Mouse (Mus musculus): ENCODE measurements at regions not wholly inside any gene's neighbourhood (a gene's known extent, or its start where the extent isn't known, plus 50 kb on each side); places are given as distances from the start of the nearest gene placed in this dataset.

DNA sequence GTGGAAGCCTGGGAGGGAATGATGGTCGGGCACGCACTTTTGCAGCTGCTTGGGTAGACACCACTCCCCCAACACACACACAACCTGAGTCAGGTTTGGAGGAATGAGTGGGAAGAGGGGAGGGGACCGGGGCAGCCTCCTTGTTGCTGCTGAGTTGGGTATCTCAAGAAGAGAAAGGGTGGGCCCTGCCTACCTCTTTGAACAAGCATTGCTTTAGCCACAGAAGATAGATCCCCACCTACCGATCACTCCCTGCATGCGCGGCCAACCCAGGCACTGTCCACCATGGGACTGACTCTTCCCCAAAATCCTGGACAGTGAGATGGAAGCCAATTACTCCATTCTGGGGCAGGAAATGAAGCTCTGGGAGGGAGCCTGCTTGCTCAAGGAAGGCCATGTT, 243.2 kb downstream of the Cbln1 start:
- no peak overlapping the region for H3K4me3 ChIP-seq
- no peaks in the 10 kb centered on the region for H3K9me3 ChIP-seq (replicated peaks)
- no peak overlapping the region for H3K9ac ChIP-seq
- 98% methylated on average over 6 of the region's 6 CpGs for WGBS
- ATAC-seq: no peak
- no peak overlapping the region for H3K27ac ChIP-seq
- H3K36me3 ChIP-seq (ENCODE audit: poor library complexity, severe bottlenecking): no peaks in the 10 kb centered on the region
- H3K4me2 ChIP-seq: no peak overlapping the region
- peaks cover 42% of the 10 kb centered on the region for H3K4me1 ChIP-seq
- H3K27me3 ChIP-seq: no peaks in the 10 kb centered on the region

DNA sequence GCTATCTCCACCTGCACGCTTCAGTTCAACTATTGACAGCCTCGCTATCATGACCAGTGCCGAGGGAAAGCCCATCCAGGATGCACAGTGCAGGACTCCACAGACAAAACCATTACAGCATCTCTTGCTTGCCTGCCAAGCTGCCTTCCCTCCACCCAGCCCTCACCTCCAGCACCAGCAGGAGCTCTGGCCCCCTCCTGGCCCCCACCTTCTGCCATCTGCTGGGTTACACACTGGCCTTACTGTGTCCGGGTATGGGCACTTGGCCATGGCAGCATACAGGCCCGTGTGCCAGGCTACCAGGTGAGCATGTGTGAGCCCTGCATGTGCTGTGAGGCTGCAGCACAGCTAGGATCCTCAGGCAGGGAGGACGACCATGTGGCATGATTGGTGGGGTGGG, 243.6 kb downstream of the Cbln1 start:
- WGBS: 88% methylated on average over 6 of the region's 6 CpGs

DNA sequence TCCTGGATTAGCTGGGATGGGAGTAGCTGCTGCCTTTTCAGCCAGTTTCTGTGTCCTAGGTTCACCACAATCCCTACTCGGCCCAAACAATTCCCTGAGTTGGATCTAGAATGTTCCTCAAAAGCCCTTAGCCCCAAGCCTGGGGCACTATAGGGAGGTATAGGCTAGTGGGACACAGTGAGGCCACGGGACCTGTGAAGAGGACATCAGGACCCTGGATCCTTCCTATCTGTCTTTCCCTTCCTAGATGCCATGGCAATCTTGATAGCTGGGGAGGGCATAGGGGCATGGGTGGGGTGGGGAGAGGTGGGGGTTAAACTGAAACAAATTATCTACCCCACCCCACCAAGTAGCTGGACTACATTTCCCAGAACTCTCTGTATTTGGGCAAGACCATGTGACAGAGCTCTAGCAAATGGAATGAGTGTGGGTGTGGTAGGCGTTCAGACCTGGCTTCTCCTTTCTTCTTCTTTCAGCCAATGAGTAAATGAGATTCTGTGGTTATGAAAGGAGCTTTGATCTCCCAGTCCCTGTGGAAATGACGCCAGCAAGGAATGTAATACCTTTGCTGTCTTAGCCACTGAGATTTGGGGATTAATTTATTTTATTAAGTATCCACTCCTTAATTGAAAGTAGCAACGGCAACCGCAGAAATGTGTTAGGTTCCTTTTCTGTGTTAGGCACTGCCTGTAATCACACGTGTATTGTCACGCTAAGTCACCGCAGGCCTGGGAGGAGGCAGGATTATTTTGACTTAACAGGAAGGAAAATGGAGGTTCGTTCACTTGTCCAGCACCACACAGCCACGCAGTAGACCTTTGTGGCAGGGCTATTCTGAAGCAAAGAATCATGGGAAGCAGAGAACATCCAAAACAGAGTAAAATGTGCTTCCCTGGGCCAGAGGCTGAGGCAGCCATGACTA, 246.6 kb downstream of the Cbln1 start:
- peaks cover 8% of the 10 kb centered on the region for H3K4me1 ChIP-seq
- no peaks in the 10 kb centered on the region for H3K9me3 ChIP-seq (replicated peaks)
- no peak overlapping the region for H3K9ac ChIP-seq
- WGBS: 67% methylated on average over 11 of the region's 11 CpGs
- no peaks in the 10 kb centered on the region for H3K36me3 ChIP-seq (ENCODE audit: poor library complexity, severe bottlenecking)
- no peaks in the 10 kb centered on the region for H3K27me3 ChIP-seq
- no peak overlapping the region for H3K4me2 ChIP-seq
- H3K27ac ChIP-seq: no peak overlapping the region
- no peak overlapping the region for H3K4me3 ChIP-seq
- peak; percentile 82 for ATAC-seq

More for the DNA sequence above, 243.6 kb downstream of the Cbln1 start:
- no peaks in the 10 kb centered on the region for H3K27me3 ChIP-seq
- no peak overlapping the region for H3K4me3 ChIP-seq
- no peak overlapping the region for H3K9ac ChIP-seq
- H3K4me2 ChIP-seq: no peak overlapping the region
- H3K9me3 ChIP-seq (replicated peaks): no peaks in the 10 kb centered on the region
- no peak overlapping the region for H3K27ac ChIP-seq
- H3K36me3 ChIP-seq (ENCODE audit: poor library complexity, severe bottlenecking): no peaks in the 10 kb centered on the region
- H3K4me1 ChIP-seq: peaks cover 38% of the 10 kb centered on the region
- no peak for ATAC-seq

DNA sequence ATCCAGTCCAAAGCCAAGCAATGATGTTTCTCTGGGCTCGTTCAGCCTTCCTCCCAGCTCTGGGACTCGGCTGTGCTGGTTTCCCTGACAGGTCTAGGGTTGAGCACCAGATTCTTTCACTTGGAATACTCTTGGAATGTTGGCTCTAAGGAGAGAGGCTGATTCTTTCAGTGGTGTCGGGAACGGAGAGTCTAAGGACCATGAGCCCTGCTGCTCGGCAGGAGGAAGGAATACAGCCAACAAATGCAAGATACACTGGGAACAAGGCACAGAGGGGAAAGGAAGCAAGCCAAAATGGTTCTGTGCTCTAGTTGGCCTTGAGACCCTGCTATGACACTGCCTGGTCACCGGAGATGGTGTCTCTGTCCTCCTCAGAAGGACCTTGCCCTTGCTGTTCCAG, 251.8 kb downstream of the Cbln1 start:
- 74% methylated on average over 6 of the region's 6 CpGs for WGBS
- H3K9ac ChIP-seq: no peak overlapping the region
- H3K9me3 ChIP-seq (replicated peaks): no peaks in the 10 kb centered on the region
- H3K27ac ChIP-seq: no peak overlapping the region
- H3K36me3 ChIP-seq (ENCODE audit: poor library complexity, severe bottlenecking): no peaks in the 10 kb centered on the region
- H3K27me3 ChIP-seq: peaks cover 16% of the 10 kb centered on the region
- H3K4me2 ChIP-seq: no peak overlapping the region
- H3K4me3 ChIP-seq: no peak overlapping the region
- H3K4me1 ChIP-seq: peaks cover 4% of the 10 kb centered on the region; the same call in 1 of the 2 replicates
- ATAC-seq: no peak

DNA sequence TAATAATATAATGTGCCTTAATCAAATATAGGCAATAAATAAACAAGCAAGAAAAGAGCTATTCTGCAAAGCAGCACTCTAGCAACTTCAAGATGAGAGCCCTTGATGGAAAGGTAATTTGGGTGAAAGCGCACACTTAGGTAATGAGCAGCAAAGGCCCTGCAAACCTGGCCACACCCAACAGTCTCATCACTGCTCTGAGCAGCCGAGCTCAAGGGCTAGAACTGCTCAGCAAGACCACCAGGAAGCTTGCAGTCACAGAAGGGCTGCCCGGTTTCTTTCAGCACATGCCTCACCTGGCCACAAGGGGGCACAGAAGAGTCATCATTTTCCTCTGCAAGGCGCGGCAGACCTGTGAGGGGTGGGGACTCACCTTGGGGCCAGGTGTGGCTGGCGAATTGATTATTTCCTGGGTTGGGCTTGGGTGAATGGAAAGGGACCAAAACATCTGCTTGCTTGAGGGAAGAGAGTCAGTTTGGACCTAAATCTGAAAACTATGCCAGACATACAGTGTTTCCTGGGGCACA, 253.4 kb downstream of the Cbln1 start:
- 18% methylated on average over 6 of the region's 6 CpGs for WGBS
- Histone ChIP-seq H3K36me3 (ENCODE audit: poor library complexity, severe bottlenecking) (no peaks in the 10 kb centered on the region), H3K27ac (no peak overlapping the region), H3K4me2 (no peak overlapping the region), H3K4me3 (no peak overlapping the region), H3K9me3 (replicated peaks) (no peaks in the 10 kb centered on the region), H3K4me1 (peaks cover 4% of the 10 kb centered on the region; the same call in 1 of the 2 replicates), H3K27me3 (peaks cover 16% of the 10 kb centered on the region), H3K9ac (no peak overlapping the region)
- ATAC-seq: peak; percentile 43; the same call in 1 of the 2 replicates

DNA sequence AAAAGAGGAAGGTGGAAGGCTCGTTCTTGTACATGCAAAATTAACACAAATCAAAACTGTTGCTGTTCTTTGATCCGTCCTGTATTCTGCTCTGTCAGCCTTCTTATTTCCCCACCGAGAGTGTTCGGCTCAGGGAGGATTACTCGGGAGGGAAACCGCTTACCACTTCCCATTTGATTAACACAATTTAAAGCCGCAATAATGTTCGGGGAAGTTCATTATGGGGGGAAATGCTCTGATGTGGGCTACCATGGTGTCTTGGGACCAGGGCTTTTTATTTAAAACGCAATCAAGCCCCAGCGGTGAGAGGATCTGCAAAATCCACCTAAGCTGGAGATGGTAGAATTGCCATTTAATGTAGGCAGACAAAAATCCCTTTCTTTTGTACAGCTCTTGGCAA, 257.4 kb downstream of the Cbln1 start:
- WGBS: 50% methylated on average over 10 of the region's 10 CpGs

DNA sequence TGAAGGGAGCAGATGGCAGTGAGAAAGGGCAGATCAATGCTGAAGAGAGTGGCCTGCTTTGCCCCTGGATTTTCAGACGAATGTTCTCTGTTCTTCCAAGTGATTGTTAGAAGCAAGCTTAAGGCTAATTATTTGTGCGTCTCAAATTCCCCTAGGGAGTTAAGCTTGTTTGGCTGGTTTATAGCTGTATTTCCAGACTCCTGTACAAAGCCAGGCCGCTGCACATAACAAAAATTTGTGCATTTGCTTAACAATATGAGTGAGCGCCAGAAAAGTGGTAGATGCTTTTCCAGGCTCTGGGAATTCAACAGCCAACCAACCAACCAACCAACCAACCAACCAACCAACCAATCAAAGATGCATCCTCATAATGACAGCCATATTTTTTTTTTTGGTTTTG, 261.9 kb downstream of the Cbln1 start:
- Histone ChIP-seq H3K9ac (no peak overlapping the region), H3K9me3 (replicated peaks) (no peaks in the 10 kb centered on the region), H3K27ac (no peak overlapping the region), H3K4me1 (no peaks in the 10 kb centered on the region), H3K4me3 (no peak overlapping the region), H3K4me2 (no peak overlapping the region), H3K27me3 (0 out of 2 replicates have a peak, but pooled peaks cover 4% of the 10 kb centered on the region), H3K36me3 (ENCODE audit: poor library complexity, severe bottlenecking) (no peaks in the 10 kb centered on the region)
- no peak for ATAC-seq
- 48% methylated on average over 4 of the region's 4 CpGs for WGBS

More for the DNA sequence above, 257.4 kb downstream of the Cbln1 start:
- no peak overlapping the region for H3K4me2 ChIP-seq
- H3K27ac ChIP-seq: no peak overlapping the region
- no peak overlapping the region for H3K4me3 ChIP-seq
- no peaks in the 10 kb centered on the region for H3K36me3 ChIP-seq (ENCODE audit: poor library complexity, severe bottlenecking)
- no peaks in the 10 kb centered on the region for H3K9me3 ChIP-seq (replicated peaks)
- peaks cover 20% of the 10 kb centered on the region for H3K27me3 ChIP-seq
- ATAC-seq: no peak
- H3K4me1 ChIP-seq: peaks cover 4% of the 10 kb centered on the region; the same call in 1 of the 2 replicates
- no peak overlapping the region for H3K9ac ChIP-seq

DNA sequence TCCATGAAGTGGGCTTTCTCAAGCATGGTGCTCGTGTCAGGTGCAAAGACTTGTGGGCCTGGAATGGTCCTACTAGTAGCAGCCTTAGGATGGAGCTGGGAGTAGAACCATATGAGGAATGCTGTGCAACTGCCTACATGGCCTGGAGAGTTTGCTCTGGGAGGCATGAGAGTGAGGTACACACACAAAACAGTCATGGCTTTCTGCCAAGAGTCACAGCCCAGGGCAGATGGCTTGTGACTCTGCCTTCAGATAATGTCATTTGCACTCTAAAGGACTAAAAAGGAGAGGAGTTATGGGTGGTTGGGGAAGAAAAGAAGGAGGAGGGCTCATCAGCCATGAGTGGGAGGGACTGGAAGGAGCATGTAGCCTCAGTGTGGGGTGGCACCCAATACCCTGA, 263.1 kb downstream of the Cbln1 start:
- Histone ChIP-seq H3K4me2 (no peak overlapping the region), H3K27ac (no peak overlapping the region), H3K4me1 (no peaks in the 10 kb centered on the region), H3K27me3 (0 out of 2 replicates have a peak, but pooled peaks cover 4% of the 10 kb centered on the region), H3K36me3 (ENCODE audit: poor library complexity, severe bottlenecking) (no peaks in the 10 kb centered on the region), H3K9me3 (replicated peaks) (no peaks in the 10 kb centered on the region), H3K4me3 (no peak overlapping the region), H3K9ac (no peak overlapping the region)
- WGBS: 86% methylated on average over 1 of the region's 1 CpGs
- ATAC-seq: no peak

DNA sequence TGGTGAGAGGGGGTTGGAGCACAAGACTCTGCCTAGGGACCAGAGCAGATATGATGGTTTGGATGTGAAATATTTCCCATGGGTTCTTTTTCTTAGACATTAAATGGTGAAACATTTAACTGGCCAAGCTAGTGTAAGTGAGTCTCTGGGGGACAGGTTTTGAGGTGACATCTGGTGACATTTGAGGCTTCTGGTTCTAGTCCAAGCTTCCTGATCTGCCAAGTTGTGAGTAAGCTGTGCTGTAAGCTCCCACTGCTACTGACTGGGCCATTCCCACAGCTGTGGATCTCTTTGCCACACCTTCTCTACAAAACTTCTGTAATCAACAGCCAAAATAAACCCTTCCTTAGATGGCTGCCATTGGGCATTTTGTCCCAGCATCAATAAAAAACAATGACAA, 264.4 kb downstream of the Cbln1 start:
- no peak for ATAC-seq
- Histone ChIP-seq H3K27ac (no peak overlapping the region), H3K9ac (no peak overlapping the region)

DNA sequence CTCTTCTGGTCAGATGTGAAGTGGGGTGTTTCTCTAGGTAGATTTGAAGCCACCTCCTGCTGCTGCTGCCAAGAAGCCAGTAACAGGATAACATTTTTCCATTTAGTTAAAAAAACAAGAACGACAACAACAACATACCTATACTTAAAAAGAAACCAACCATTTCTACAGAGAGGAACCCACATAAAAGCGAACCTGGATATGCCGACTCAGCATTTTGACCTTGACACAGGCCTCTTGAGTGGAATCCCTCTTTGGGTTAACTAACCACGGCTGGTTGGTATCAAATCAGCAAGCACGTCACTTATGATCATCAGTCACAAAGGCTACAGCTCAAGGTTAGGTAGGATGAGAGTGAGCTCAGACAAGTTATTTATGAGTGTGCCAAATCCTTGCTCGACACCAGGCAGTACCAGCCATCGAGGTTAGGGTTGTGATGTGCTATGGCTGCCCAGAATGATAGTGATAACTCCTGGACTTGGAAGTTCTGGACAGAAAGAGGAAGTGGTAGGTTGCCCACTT, 269.7 kb downstream of the Cbln1 start:
- H3K9me3 ChIP-seq (replicated peaks): no peaks in the 10 kb centered on the region
- no peak overlapping the region for H3K4me3 ChIP-seq
- peaks cover 11% of the 10 kb centered on the region; the same call in 1 of the 2 replicates for H3K27me3 ChIP-seq
- no peak overlapping the region for H3K27ac ChIP-seq
- no peak overlapping the region for H3K9ac ChIP-seq
- 89% methylated on average over 7 of the region's 7 CpGs for WGBS
- no peaks in the 10 kb centered on the region for H3K36me3 ChIP-seq (ENCODE audit: poor library complexity, severe bottlenecking)
- H3K4me1 ChIP-seq: peaks cover 25% of the 10 kb centered on the region
- no peak overlapping the region for H3K4me2 ChIP-seq
- ATAC-seq: no peak

More for the DNA sequence above, 264.4 kb downstream of the Cbln1 start:
- H3K9me3 ChIP-seq (replicated peaks): no peaks in the 10 kb centered on the region
- H3K4me3 ChIP-seq: no peak overlapping the region
- H3K27me3 ChIP-seq: no peaks in the 10 kb centered on the region
- H3K4me2 ChIP-seq: no peak overlapping the region
- no peaks in the 10 kb centered on the region for H3K36me3 ChIP-seq (ENCODE audit: poor library complexity, severe bottlenecking)
- no peaks in the 10 kb centered on the region for H3K4me1 ChIP-seq

DNA sequence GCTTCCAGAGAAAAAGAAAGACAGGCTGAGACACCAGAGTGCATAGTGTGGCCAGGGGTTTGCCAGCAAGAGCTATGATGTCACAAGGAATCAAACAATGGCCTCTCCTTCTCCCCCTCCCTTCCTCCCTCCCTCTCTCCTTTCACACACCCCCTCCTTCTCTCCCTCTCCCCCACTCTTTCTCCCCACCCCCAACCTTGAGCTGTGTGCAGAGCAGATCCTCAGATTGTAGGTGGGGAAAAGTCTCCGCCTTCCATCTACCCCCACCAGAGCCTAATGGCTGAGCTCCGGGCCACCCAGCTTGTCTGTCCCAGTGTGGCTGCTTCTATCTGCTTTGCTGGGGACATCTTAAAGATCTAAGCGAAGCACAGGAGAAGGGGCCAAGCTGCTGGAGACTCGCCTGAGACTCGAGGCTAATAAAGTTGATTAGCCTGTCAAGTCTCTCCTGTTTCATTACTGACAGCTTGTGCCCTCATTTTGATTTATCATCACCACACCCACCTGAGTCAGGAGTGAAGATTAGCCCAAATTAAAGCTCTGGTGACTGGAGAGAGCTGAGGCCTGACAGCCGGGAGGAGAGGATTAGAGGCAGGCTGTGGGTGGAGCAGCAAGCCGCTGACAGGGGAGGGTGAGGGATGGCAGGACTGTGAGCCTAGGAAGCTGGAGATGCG, 272.8 kb downstream of the Cbln1 start:
- Histone ChIP-seq H3K4me2 (peak overlapping the region; percentile 32), H3K4me3 (no peak overlapping the region), H3K9ac (no peak overlapping the region), H3K9me3 (replicated peaks) (no peaks in the 10 kb centered on the region), H3K36me3 (ENCODE audit: poor library complexity, severe bottlenecking) (no peaks in the 10 kb centered on the region), H3K4me1 (peaks cover 27% of the 10 kb centered on the region), H3K27ac (no peak overlapping the region), H3K27me3 (peaks cover 16% of the 10 kb centered on the region; the same call in 1 of the 2 replicates)
- ATAC-seq: peak; percentile 55
- WGBS: 1% methylated on average over 8 of the region's 8 CpGs
